Mouse (Mus musculus) testis, adult 2 months (tissue): ENCODE results near the gene Iqsec1. TPM values are rescaled to one million over a fixed set of nuclear protein-coding genes. Genes with fewer than 3 reads are reported as not detected.

ENCODE experiments used
- H3K27ac ChIP-seq: fragments of 200-500 bp; 2 replicates; pipeline ENCODE4 v1.5.1; 2012; ENCODE audit warnings: low read depth, low read length; ENCODE audit not compliant: control insufficient read depth, insufficient read depth
- H3K27me3 ChIP-seq: fragments of 200-500 bp; 2 replicates; pipeline ENCODE4 v1.6.1; 2012; ENCODE audit warnings: mild to moderate bottlenecking, low read length, moderate library complexity; ENCODE audit not compliant: control insufficient read depth, insufficient read depth
- H3K36me3 ChIP-seq: fragments of 200-500 bp; 2 replicates; pipeline ENCODE4 v1.6.1; 2012; ENCODE audit warnings: mild to moderate bottlenecking, low read length; ENCODE audit not compliant: control insufficient read depth, insufficient read depth
- H3K4me1 ChIP-seq: fragments of 200-500 bp; 2 replicates; pipeline ENCODE4 v1.6.1; 2012; ENCODE audit warnings: low read length; ENCODE audit not compliant: control insufficient read depth, insufficient read depth
- H3K4me3 ChIP-seq: fragments of 200-500 bp; 2 replicates; pipeline ENCODE4 v1.5.1; 2012; ENCODE audit warnings: low read depth, mild to moderate bottlenecking, low read length, moderate library complexity, mixed read lengths; ENCODE audit not compliant: control insufficient read depth
- CTCF ChIP-seq: fragments of 200-500 bp; IDR thresholded peaks from 2 replicates; pipeline ENCODE4 v1.5.1; 2012; ENCODE audit warnings: low read depth, mild to moderate bottlenecking, inconsistent platforms, low read length, moderate library complexity; ENCODE audit not compliant: control insufficient read depth, insufficient read depth, insufficient replicate concordance
- POLR2A ChIP-seq: fragments of 200-500 bp; IDR thresholded peaks from 2 replicates; pipeline ENCODE4 v1.6.1; 2012; ENCODE audit warnings: low read depth, mild to moderate bottlenecking, inconsistent platforms, low read length, moderate library complexity; ENCODE audit not compliant: control insufficient read depth
- polyA plus RNA-seq: library from polyadenylated mRNA; depleted of rRNA; stranded (reverse); fragments of >200 nt; gene quantifications from 2 replicates; pipeline ENCODE4 v1.2.3, GENCODE M21; 2012

Gene Iqsec1
- polyA plus RNA-seq, 1 experiment: 47.2 TPM

DNA sequence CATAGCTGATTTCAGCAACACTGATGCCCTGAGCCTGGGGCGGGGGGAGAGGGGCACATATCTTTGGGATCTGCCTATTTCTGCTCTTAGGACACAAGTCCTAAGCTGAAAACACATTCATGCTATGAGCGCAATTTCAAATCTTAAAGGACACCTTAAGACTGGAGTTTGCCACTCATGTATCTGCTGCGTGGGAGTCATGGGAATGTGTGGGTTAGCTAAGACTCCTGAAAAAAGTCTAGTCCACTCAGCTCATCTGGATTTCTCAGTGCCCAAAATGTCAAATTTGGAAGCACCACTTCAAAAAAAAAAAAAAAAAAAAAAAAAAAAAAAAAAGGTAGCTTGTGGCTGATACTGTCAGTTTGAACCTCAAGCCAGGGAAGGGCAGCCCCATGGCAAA, 63.7 kb downstream of the Iqsec1 start:
- Histone ChIP-seq H3K27ac (no peak overlapping the region), H3K36me3 (no peaks in the 10 kb centered on the region), H3K27me3 (no peaks in the 10 kb centered on the region), H3K4me1 (no peaks in the 10 kb centered on the region), H3K4me3 (no peak overlapping the region)
- TF ChIP-seq POLR2A (no peak), CTCF (no peak)

DNA sequence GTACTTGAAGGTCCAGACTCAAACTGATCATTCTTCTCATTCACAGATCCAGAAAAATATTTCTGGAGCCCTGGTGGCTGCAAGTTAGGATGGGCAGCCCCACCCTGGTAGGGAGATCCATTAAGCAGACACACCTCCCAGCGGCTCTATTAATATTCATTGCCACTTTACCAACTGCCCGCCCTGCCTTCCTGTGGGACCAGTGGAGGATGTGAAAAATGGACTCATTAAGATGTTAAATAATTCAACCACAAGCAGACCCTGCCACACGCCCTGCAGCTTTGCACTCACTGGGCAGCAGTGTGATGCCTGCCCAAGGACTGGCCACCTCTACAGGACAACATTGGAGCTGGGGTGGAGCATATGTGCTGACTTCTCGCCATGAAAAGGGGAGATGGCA, 64.1 kb downstream of the Iqsec1 start:
- no peak overlapping the region for H3K4me3 ChIP-seq
- H3K27ac ChIP-seq: no peak overlapping the region
- H3K4me1 ChIP-seq: no peaks in the 10 kb centered on the region
- H3K27me3 ChIP-seq: no peaks in the 10 kb centered on the region
- TF ChIP-seq POLR2A (no peak), CTCF (no peak)
- no peaks in the 10 kb centered on the region for H3K36me3 ChIP-seq

DNA sequence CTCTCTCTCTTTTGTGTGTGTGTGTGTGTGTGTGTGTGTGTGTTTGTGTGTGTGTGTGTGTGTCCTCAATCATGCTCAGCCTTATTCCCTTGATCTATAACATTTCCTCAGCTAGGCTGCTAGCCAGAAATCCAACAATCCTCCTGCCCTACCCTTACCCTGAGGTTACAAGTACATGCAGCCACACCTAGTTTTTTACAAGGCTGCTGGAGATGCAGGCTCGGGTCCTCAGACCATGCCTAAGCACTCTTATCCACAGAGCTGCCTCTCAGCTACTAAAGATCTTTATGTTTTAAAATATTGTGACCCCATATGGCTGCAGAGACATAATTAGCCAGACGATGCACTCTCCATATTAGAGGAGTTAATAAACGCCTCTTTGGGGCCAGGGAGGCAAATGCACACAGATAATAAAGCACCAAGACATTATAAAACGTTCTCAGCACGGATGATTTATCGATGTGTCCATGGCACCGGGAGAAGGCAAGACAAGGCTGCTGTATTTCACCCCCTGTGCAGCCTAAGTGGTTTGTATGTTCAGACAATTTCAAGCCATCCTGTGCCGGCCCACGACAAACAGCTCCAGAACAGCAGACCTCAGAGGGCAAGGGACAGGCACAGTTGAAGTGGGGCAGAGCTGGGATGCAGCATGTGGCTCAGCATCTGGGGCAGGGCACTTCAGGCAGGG, 67.1 kb downstream of the Iqsec1 start:
- H3K27ac ChIP-seq: no peak overlapping the region
- H3K36me3 ChIP-seq: no peaks in the 10 kb centered on the region
- TF ChIP-seq POLR2A: no peak
- TF ChIP-seq CTCF: no peak
- no peaks in the 10 kb centered on the region for H3K27me3 ChIP-seq
- no peaks in the 10 kb centered on the region for H3K4me1 ChIP-seq
- H3K4me3 ChIP-seq: no peak overlapping the region

DNA sequence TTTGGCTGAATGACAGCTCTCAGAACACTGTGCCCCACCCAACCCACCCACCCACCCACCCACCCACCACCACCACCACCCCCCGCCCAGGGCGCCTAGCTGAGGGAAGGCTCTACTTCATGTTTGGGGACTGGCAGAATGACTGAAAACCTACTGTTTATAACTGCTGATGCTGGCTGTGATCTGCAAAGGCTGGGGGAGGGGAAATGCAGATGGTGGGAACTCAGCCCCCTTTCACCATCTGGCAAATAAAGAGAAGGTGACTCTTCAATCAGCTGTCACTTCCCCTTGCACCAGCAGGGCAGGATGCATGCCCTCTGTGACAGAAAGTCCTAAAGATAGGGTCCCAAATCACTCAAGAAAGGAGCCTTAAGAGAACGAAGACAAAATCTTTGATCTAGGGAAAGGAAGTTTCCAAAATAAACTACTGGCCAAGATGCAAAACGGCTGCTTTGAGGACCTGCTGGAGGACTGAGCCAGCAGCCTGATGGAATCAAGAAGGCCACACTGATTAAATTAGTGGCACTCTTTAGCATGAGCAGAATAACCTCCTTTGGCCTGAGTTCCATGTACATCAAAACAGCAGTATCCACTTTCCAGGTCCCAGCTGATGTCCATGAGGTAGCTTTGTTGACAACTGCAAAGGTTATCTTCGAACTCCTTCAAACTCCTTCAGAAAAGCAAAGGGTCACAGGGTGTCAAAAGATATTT, 67.8 kb downstream of the Iqsec1 start:
- Histone ChIP-seq H3K27ac (no peak overlapping the region), H3K4me3 (no peak overlapping the region), H3K36me3 (no peaks in the 10 kb centered on the region), H3K4me1 (no peaks in the 10 kb centered on the region), H3K27me3 (no peaks in the 10 kb centered on the region)
- TF ChIP-seq POLR2A (no peak), CTCF (no peak)

DNA sequence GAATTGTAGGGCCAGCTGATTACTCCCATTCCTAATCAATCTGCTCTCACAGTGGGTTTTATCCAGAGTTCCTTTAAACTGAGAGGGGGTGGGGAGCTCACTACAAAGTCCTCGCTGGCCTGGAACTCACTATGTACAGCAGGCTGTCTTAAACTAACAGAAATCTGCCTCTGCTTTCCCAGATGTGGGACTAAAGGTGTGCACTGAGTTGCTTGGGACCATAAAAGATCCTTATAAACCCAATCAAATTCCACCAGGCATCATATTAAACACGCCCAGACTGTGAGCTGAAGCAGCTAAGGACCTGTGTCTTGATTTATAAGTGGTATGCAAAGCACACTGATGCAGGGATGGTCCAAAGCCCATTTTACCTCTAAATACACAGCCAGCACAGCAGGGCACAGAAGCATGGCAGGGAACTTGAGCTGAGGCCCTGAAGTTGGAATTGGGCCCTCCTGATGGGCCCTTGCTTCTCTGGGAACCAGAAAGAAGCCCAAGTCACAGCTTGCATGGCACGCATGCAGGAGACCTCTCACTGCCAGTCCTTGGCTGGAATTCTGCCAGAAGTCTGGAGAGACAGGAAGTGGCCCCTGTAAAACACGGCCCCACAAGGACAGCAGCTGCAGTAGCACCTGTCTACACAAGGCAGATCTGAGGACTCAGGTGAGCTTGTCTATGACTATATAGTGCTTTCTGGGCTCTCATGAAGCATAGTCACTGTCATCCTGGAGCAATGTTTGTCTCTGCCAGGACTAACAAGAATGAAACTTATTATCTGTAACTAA, 68.7 kb downstream of the Iqsec1 start:
- Histone ChIP-seq H3K4me1 (no peaks in the 10 kb centered on the region), H3K27ac (no peak overlapping the region), H3K27me3 (no peaks in the 10 kb centered on the region), H3K36me3 (no peaks in the 10 kb centered on the region), H3K4me3 (no peak overlapping the region)
- TF ChIP-seq CTCF (no peak), POLR2A (no peak)

DNA sequence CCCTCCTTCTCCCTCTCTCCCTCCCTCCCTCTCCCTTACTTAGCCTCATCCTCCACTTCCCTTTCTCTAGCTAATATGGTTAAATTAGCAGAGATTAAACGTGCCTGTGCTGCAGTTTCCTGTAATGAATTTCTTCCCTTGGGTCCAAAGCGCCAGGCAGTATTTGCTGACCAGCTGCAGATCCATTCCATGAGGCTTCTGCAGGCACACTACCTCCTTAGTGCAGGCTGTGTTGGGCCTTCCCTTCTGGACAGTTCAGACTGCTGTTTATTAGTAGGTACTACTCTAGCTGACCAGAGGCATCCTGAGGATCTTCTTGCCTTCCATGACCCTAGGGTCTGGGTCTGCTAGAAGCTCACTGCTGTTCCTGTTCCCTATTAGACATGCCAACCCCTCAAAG, 72.9 kb downstream of the Iqsec1 start:
- no peaks in the 10 kb centered on the region for H3K36me3 ChIP-seq
- H3K27me3 ChIP-seq: no peaks in the 10 kb centered on the region
- TF ChIP-seq POLR2A (no peak), CTCF (no peak)
- no peaks in the 10 kb centered on the region for H3K4me1 ChIP-seq
- no peak overlapping the region for H3K27ac ChIP-seq
- H3K4me3 ChIP-seq: no peak overlapping the region

DNA sequence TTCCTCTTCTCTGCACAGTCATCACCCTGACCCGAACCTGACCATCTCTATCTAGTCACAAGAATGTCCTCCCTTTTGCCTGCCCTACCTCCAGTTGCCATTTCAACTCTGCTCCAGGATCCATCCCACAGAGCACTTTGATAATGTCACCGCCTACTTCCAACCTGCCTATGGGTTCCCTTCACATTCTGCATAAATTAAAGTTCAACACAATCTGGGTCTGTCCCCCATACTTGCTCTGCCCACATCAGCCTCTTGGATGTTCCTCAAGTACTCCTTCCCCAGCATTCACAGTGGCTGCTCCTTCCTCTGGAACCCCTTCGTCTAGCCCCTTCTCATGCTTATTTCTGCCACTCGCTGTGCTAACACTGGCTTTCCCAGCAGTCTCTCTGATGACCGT, 74.7 kb downstream of the Iqsec1 start:
- TF ChIP-seq POLR2A (no peak), CTCF (no peak)
- Histone ChIP-seq H3K27me3 (no peaks in the 10 kb centered on the region), H3K36me3 (no peaks in the 10 kb centered on the region), H3K4me1 (no peaks in the 10 kb centered on the region), H3K4me3 (no peak overlapping the region), H3K27ac (no peak overlapping the region)
